Mouse (Mus musculus): ENCODE results near the gene Prrg2. TPM values are rescaled to one million over a fixed set of nuclear protein-coding genes. Genes with fewer than 3 reads are reported as not detected.

Gene Prrg2
- polyA plus RNA-seq, 1 experiment from 2014 or later, result 10.5 TPM

GRCm38 (mm10) chr7:45005321-45005992 is 57.0 kb downstream of the Prrg2 start:
- WGBS (ENCODE audit: insufficient replicate concordance), result 63% methylated on average over 6 of the region's 6 CpGs
- Histone ChIP-seq H3K36me3 (ENCODE audit: control insufficient read depth, insufficient read depth) (peaks cover 79% of the 10 kb centered on the region), H3K4me1 (ENCODE audit: control insufficient read depth, low read depth, low read length) (no peaks in the 10 kb centered on the region; the same call in none of the 2 replicates), H3K9ac (ENCODE audit: low read depth, low read length) (no peak overlapping the region), H3K9me3 (replicated peaks; ENCODE audit: control insufficient read depth, low read length) (no peaks in the 10 kb centered on the region), H3K27ac (ENCODE audit: low read length) (no peak overlapping the region), H3K4me2 (ENCODE audit: low read depth, low read length) (no peak overlapping the region), H3K27me3 (ENCODE audit: control insufficient read depth, insufficient read depth, low read depth, low read length) (no peaks in the 10 kb centered on the region), H3K4me3 (ENCODE audit: low read depth, low read length) (no peak overlapping the region)
- no peak for ATAC-seq (ENCODE audit: low read depth)

- Histone ChIP-seq H3K9ac (ENCODE audit: low read depth, low read length) (no peak overlapping the region), H3K27me3 (ENCODE audit: control insufficient read depth, insufficient read depth, low read depth, low read length) (no peaks in the 10 kb centered on the region), H3K4me1 (ENCODE audit: control insufficient read depth, low read depth, low read length) (peaks cover 4% of the 10 kb centered on the region), H3K4me3 (ENCODE audit: low read depth, low read length) (no peak overlapping the region), H3K27ac (ENCODE audit: low read length) (no peak overlapping the region), H3K4me2 (ENCODE audit: low read depth, low read length) (no peak overlapping the region), H3K36me3 (ENCODE audit: control insufficient read depth, insufficient read depth) (peaks cover 84% of the 10 kb centered on the region), H3K9me3 (replicated peaks; ENCODE audit: control insufficient read depth, low read length) (no peaks in the 10 kb centered on the region)
- no peak for ATAC-seq (ENCODE audit: low read depth)
- 61% methylated on average over 3 of the region's 3 CpGs for WGBS (ENCODE audit: insufficient replicate concordance)
Observed at GRCm38 (mm10) chr7:45004546-45004945, 57.9 kb downstream of the Prrg2 start.

Small RNA genes lying within 50 kb of the gene (microRNA-seq; reads per million reads assigned to microRNA genes)
- gene Mir7054, result 0.74 reads per million

Other genes starting within 250 kb of the Prrg2 start
- gene Nup62, start 246.6 kb downstream of the Prrg2 start, polyA plus RNA-seq (2015; fragmentation: Nextera tagmentation; extraction: Ambion mirVana), result 43.4 and 44.7 TPM in 2 replicates
- 0.34 and 0.76 TPM in 2 replicates for gene Il4i1, start 246.3 kb downstream of the Prrg2 start, polyA plus RNA-seq (2015; fragmentation: Nextera tagmentation; extraction: Ambion mirVana)
- 7.3 and 9.7 TPM in 2 replicates for gene Atf5, start 246.0 kb downstream of the Prrg2 start, polyA plus RNA-seq (2015; fragmentation: Nextera tagmentation; extraction: Ambion mirVana)
- 25.6 and 29.1 TPM in 2 replicates for gene Akt1s1, start 213.7 kb downstream of the Prrg2 start, polyA plus RNA-seq (2015; fragmentation: Nextera tagmentation; extraction: Ambion mirVana)
- gene Tbc1d17, start 213.6 kb downstream of the Prrg2 start, polyA plus RNA-seq (2015; fragmentation: Nextera tagmentation; extraction: Ambion mirVana), result 32.7 and 33.7 TPM in 2 replicates
- gene Pnkp, start 205.5 kb downstream of the Prrg2 start, polyA plus RNA-seq (2015; fragmentation: Nextera tagmentation; extraction: Ambion mirVana), result 23.4 and 24.3 TPM in 2 replicates
- 34.8 and 43.4 TPM in 2 replicates for gene Ptov1, start 192.9 kb downstream of the Prrg2 start, polyA plus RNA-seq (2015; fragmentation: Nextera tagmentation; extraction: Ambion mirVana)
- gene Med25, start 170.0 kb downstream of the Prrg2 start, polyA plus RNA-seq (2015; fragmentation: Nextera tagmentation; extraction: Ambion mirVana), result 44.7 and 53.0 TPM in 2 replicates
- gene Fuz, start 166.6 kb downstream of the Prrg2 start, polyA plus RNA-seq (2015; fragmentation: Nextera tagmentation; extraction: Ambion mirVana), result 5.9 and 6.6 TPM in 2 replicates
- gene Ap2a1, start 133.2 kb downstream of the Prrg2 start, polyA plus RNA-seq (2015; fragmentation: Nextera tagmentation; extraction: Ambion mirVana), result 63.3 and 63.7 TPM in 2 replicates
- 0.12 TPM in 1 of 2 replicates, not detected in the other for gene Tsks, start 119.5 kb downstream of the Prrg2 start, polyA plus RNA-seq (2015; fragmentation: Nextera tagmentation; extraction: Ambion mirVana)
- 1.8 and 2.1 TPM in 2 replicates for gene Cpt1c, start 87.8 kb downstream of the Prrg2 start, polyA plus RNA-seq (2015; fragmentation: Nextera tagmentation; extraction: Ambion mirVana)
- gene Prmt1, start 76.1 kb downstream of the Prrg2 start, polyA plus RNA-seq (2015; fragmentation: Nextera tagmentation; extraction: Ambion mirVana), result 95.6 and 98.6 TPM in 2 replicates
- 39.8 and 43.2 TPM in 2 replicates for gene Irf3, start 65.0 kb downstream of the Prrg2 start, polyA plus RNA-seq (2015; fragmentation: Nextera tagmentation; extraction: Ambion mirVana)
- 11.0 and 12.2 TPM in 2 replicates for gene Bcl2l12, start 64.0 kb downstream of the Prrg2 start, polyA plus RNA-seq (2015; fragmentation: Nextera tagmentation; extraction: Ambion mirVana)
- 9.8 and 9.9 TPM in 2 replicates for gene Scaf1, start 46.3 kb downstream of the Prrg2 start, polyA plus RNA-seq (2015; fragmentation: Nextera tagmentation; extraction: Ambion mirVana)
- 20.9 and 23.2 TPM in 2 replicates for gene Rras, start 44.7 kb downstream of the Prrg2 start, polyA plus RNA-seq (2015; fragmentation: Nextera tagmentation; extraction: Ambion mirVana)
- gene Prr12, start 9.8 kb downstream of the Prrg2 start, polyA plus RNA-seq (2015; fragmentation: Nextera tagmentation; extraction: Ambion mirVana), result 1.9 and 2.0 TPM in 2 replicates
- gene Nosip, start 248 bp downstream of the Prrg2 start, polyA plus RNA-seq (2015; fragmentation: Nextera tagmentation; extraction: Ambion mirVana), result 23.4 and 23.8 TPM in 2 replicates
- gene Rcn3, start 29.5 kb upstream of the Prrg2 start, polyA plus RNA-seq (2015; fragmentation: Nextera tagmentation; extraction: Ambion mirVana), result 20.1 and 22.7 TPM in 2 replicates
- gene Fcgrt, start 41.2 kb upstream of the Prrg2 start, polyA plus RNA-seq (2015; fragmentation: Nextera tagmentation; extraction: Ambion mirVana), result 50.6 and 56.1 TPM in 2 replicates
- gene Rps11, start 61.8 kb upstream of the Prrg2 start, polyA plus RNA-seq (2015; fragmentation: Nextera tagmentation; extraction: Ambion mirVana), result 646 and 744 TPM in 2 replicates
- gene Rpl13a, start 66.1 kb upstream of the Prrg2 start, polyA plus RNA-seq (2015; fragmentation: Nextera tagmentation; extraction: Ambion mirVana), result 558 and 645 TPM in 2 replicates
- gene Gm45713, start 73.6 kb upstream of the Prrg2 start, polyA plus RNA-seq (2015; fragmentation: Nextera tagmentation; extraction: Ambion mirVana), result 0.12 TPM in 1 of 2 replicates, not detected in the other
- gene Flt3l, start 73.8 kb upstream of the Prrg2 start, polyA plus RNA-seq (2015; fragmentation: Nextera tagmentation; extraction: Ambion mirVana), result 3.0 and 3.1 TPM in 2 replicates
- gene Pih1d1, start 91.6 kb upstream of the Prrg2 start, polyA plus RNA-seq (2015; fragmentation: Nextera tagmentation; extraction: Ambion mirVana), result 42.3 and 42.8 TPM in 2 replicates
- gene Aldh16a1, start 91.9 kb upstream of the Prrg2 start, polyA plus RNA-seq (2015; fragmentation: Nextera tagmentation; extraction: Ambion mirVana), result 30.0 and 30.3 TPM in 2 replicates
- not detected in 2 replicates for gene Slc17a7, start 101.3 kb upstream of the Prrg2 start, polyA plus RNA-seq (2015; fragmentation: Nextera tagmentation; extraction: Ambion mirVana)
- gene Gfy, start 116.9 kb upstream of the Prrg2 start, polyA plus RNA-seq (2015; fragmentation: Nextera tagmentation; extraction: Ambion mirVana), result not detected in 2 replicates
- gene Pth2, start 118.3 kb upstream of the Prrg2 start, polyA plus RNA-seq (2015; fragmentation: Nextera tagmentation; extraction: Ambion mirVana), result not detected in 2 replicates
- gene Ccdc155, start 142.2 kb upstream of the Prrg2 start, polyA plus RNA-seq (2015; fragmentation: Nextera tagmentation; extraction: Ambion mirVana), result 0.05 TPM in 1 of 2 replicates, not detected in the other
- gene Dkkl1, start 149.5 kb upstream of the Prrg2 start, polyA plus RNA-seq (2015; fragmentation: Nextera tagmentation; extraction: Ambion mirVana), result 1.5 and 2.2 TPM in 2 replicates
- gene Tead2, start 153.1 kb upstream of the Prrg2 start, polyA plus RNA-seq (2015; fragmentation: Nextera tagmentation; extraction: Ambion mirVana), result 5.0 and 6.5 TPM in 2 replicates
- gene Cd37, start 176.4 kb upstream of the Prrg2 start, polyA plus RNA-seq (2015; fragmentation: Nextera tagmentation; extraction: Ambion mirVana), result 16.4 and 19.3 TPM in 2 replicates
- not detected in 2 replicates for gene Slc6a16, start 178.4 kb upstream of the Prrg2 start, polyA plus RNA-seq (2015; fragmentation: Nextera tagmentation; extraction: Ambion mirVana)
- not detected in 2 replicates for gene Slc6a21, start 214.8 kb upstream of the Prrg2 start, polyA plus RNA-seq (2015; fragmentation: Nextera tagmentation; extraction: Ambion mirVana)